Mouse (Mus musculus) layer of hippocampus, postnatal 14 days (tissue): Measurements from ENCODE around the gene Zc3h12b. TPM values are rescaled to one million over a fixed set of nuclear protein-coding genes. Genes with fewer than 3 reads are reported as not detected.
A peak's percentile ranks its signal among the peaks of the same experiment; 100 is the strongest.

Experiments used
- DNase-seq, 2 experiments: peaks; one replicate each; pipeline ENCODE4 v3.0.0; 2021 to 2022; ENCODE audit warnings: low spot score in 2 of 2, mixed read lengths in 1 of 2
- long read RNA-seq, 2 experiments: library from polyadenylated mRNA; stranded (forward); transcript quantifications; one replicate each; pipeline ENCODE4 v2.0.0; 2021
- total RNA-seq, 2 experiments: library from RNA; stranded (reverse); gene quantifications; 2 replicates each; pipeline ENCODE4 v1.2.3; 2021

The Zc3h12b gene
- total RNA-seq = 10 to 100 TPM; 25.6 to 26.7 TPM
- long read RNA-seq, experiment 1, partial matches to known transcripts = 0 of 1 reads
- long read RNA-seq, experiment 1, other reads (novel, unspliced or antisense) = 1 of 1 reads
- long read RNA-seq, experiment 2, partial matches to known transcripts = 0 of 5 reads
- long read RNA-seq, experiment 2, other reads (novel, unspliced or antisense) = 5 of 5 reads

DNA sequence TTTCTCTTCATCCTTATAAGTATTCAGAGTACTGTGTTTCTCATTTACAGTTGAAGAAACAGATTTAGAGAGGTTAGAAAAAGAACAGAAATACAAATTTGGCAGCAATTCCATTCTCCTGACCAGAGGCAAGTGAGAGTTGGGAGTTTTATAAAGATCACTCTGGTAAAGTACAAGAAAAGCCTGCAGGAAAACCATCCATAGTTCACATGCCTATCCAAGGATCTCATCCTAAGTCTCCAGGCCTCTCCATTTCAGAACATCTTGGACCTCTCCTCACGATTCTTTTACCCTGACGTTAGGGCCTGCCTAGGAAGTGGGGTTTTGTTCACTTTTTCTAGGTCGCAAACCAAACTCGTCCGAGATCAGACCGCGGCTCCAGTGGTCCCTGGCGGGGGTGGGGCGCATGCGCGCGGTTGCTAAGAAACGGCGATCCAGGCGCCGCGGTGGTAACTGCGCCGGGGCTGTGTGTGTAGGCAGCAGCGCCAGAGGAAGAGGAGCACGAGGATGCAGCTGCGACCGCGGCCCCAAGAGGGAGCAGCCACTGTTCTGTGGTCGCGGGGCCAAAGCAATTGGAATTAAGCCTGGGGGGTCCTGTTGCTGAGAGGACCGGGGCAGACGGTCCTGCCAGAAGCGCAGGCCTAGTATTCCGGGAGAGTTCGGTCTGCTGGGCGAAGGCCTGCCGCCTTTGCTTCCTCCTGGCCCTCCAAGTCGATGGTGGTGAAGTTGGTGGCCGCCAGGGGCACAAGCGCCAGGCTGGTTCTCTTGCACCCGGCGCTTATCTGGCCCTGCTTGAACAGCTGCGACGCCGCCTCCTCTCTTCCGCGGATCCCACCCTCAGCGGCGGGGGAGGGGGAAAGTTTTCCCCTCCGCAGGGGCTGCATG lies at the start of gene Zc3h12b:
Gene Zc3h12b, plus strand, starts transcription at position 452 of the 885 bp plus-strand sequence.
- peak; percentile 75 to 77 for DNase-seq

DNA sequence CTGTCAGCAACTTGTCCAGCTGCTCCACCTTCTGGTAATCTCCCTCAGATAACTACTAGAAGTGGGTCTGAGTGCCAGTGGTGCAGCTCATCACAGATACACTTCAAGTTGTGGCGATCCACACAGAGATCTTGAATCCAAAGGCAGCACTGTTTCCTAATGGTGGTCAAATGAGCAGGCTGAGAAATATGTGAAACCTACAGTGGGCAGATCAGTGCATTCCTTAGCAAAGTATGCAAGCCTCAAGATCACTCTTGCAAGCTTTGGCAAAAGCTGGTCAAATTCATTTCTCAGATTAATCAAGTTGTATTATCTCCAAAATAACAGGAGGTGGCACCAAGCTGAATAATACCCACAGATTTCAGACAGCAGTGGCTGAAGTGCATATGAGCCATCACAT lies 29.3 kb upstream of the Zc3h12b start:
- DNase-seq = no peak

DNA sequence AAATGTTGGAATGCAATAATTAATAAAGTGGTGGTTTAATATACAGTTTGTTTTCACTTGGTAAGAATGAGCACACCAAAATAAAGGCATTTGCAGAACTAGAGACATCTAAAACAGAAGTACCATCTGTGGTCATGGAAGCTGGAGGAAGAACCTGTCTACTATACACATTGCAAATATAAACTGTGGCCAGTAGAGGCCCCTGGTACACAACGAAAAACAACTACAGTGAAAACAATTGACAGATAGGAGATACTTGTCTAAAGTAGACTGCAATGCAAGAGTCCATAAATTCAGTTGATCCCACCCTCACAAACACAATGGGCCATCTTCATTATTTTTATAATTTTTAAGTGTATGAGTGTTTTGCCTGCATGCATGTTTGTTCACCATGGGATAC lies 24.4 kb upstream of the Zc3h12b start:
- peak; percentile 2 to 28 for DNase-seq

DNA sequence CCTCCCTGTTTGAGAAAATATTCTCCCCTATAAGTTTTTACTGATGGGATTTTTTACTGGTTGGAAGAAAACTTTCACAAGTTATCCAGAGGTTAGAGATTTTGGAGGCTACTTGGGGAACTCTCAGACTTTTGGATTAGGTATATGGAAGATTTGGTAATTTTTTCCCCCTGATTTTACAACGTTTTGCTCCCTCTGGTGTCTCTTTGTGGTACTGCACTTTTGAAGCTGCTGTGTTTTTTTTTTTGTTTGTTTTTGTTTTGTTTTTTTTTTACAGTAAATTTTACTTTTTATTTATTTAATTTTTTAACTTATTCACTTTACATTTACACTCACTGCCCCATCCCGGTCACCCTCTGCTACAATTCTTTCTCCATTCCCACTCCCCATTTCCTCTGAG lies 26.8 kb downstream of the Zc3h12b start:
- DNase-seq = no peak

DNA sequence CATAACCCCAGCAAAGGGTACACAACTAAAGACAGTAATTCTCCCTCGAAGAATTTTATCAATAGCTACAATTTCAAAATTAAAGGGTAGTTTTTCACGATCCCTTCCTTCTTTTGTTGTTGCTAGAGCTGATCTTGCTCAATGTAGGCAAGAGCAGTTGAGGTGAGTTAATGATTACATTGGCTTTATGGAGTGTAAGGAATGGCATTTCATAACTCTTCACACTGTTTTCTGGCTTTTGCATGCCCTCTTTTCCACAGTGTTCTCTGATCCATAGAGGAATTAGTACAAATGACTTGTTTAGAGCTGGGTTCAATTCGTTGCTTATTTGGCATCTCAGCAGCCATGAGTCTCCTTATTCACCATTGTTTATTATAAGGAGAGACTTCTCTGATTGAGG lies 84.4 kb downstream of the Zc3h12b start:
- DNase-seq = no peak

GRCm38 (mm10) chrX:95801790-95802189 lies 90.3 kb downstream of the Zc3h12b start:
- peak in 1 of 2 experiments; percentile 1 for DNase-seq

GRCm38 (mm10) chrX:95852806-95853205 lies 141.3 kb downstream of the Zc3h12b start:
- no peak for DNase-seq

- DNase-seq = no peak
These were observed 169.6 kb downstream of the Zc3h12b start for GRCm38 (mm10) chrX:95881111-95881510.

DNA sequence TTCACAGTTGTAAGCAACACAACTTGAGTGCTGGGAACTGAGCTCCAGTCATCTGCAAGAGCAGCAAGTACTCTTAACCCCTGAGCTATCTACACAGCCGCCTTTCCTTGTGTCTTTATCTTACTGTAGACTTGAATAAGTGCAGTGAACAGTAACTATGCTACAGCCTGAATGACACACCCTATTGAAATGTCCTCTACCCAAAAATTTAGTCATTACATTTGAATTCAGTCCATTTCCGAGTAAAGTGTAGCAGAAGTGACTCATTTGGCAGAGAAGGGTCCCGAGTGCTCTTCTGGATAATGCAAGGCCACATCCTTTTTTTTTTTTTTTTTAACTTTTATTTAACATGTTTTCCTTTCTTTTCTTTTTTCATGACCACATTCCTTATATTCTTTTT lies 191.2 kb downstream of the Zc3h12b start:
- DNase-seq = no peak

GRCm38 (mm10) chrX:95935481-95935880 lies 224.0 kb downstream of the Zc3h12b start:
- no peak for DNase-seq

- DNase-seq = no peak
These were observed 234.0 kb downstream of the Zc3h12b start for GRCm38 (mm10) chrX:95945496-95945895.

GRCm38 (mm10) chrX:95948135-95948534 lies 236.7 kb downstream of the Zc3h12b start:
- no peak for DNase-seq

DNA sequence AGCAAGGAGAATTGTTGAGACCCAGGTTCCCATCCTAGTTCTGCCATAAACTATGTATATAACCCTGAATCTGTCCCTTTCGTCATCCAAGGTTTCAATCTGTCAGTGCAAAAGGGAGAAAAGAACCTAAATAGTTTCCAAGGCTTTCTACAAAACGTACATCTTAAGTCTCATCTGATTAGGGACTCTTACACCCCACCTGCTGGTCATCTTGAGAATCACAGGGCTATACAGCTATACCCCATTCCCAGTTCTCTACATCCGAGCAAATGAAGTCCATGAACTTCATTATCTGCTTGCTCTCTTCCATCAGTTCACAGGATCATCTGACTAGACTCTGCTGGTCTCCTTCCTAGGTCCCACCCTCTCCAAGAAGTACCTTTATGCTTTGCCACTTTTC lies 239.3 kb downstream of the Zc3h12b start:
- DNase-seq = peak; percentile 13 to 34

- DNase-seq = peak; percentile 86 to 95
These were observed 245.2 kb downstream of the Zc3h12b start, which contains the start of gene Las1l for GRCm38 (mm10) chrX:95956497-95957293. TSS of gene Las1l (minus strand) at chrX:95956962.

- DNase-seq = peak in 1 of 2 experiments; percentile 5
These were observed 246.0 kb downstream of the Zc3h12b start for GRCm38 (mm10) chrX:95957461-95957860.

DNA sequence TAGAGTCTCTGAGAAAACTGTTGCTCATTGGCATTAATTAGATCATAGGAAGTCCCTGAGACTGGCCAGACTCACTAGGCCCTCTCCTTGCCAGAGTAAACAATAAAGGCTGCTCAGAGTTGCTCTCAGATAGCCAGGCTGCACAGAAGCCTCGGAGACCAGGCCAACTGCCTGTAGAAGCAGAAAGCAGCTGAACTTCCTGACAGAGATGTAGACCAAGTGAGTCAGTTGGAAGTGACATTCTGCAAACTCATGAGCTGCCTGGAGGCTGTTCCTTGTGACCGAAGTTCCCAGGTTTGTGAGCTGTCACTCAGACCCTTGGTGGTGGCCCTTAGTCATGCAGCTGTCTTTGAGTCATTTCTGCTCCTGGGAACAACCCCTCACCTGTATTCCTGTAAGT lies 251.9 kb downstream of the Zc3h12b start:
- DNase-seq = no peak

GRCm38 (mm10) chrX:95965036-95965435 lies 253.6 kb downstream of the Zc3h12b start:
- DNase-seq = no peak

DNA sequence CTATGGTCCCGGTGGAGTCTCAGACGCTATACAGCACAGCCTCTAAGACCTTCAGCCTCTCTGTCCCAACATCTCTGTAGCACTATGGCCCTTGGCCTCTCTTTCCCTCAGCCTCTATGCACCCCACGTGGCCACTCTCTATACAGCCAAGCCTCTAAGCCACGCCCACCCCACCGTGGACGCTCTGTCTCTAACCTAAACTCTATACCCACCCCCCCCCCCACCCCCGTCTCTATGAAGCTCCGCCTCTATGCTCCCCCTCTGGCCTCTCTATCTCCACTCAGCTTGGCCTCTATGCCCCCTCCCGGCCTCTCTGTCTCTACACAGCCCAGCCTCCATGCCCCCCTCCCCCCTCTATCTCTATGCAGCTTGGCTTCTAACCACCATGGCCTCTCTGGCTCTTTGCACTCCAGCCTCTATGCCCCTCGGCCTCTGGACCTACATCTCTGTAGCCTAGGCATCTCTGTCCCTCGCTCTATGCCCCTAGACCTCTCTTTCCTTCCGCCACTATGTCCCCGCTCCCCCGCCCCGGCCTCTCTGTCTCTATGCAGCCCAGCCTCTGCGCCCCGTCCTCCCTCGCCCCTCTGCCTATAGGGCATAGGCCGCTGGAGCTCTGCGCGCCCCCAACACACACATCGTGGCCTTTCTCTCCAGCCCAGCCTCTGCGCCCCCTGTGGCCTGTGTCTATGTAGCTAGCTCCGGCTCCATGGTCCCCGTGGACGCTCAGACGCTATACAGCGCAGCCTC lies 256.5 kb downstream of the Zc3h12b start:
- DNase-seq = no peak

DNA sequence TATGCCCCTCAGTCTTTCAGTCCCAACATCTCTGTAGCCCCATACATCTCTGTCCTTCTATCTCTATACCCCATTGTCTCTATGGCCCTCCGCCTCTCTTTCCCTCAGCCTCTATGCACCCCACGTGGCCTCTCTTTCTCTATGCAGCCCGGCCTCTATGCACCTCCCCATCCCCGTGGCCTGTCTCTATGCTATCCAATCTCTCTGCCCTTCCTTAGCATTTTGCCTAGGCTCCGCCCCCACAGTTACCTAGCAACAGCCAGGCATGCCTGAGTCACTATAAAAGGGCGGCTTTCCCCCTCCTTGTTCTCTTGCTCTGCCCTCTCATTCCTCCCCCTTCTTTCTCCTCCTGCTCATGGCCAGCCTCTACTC lies 257.1 kb downstream of the Zc3h12b start:
- peak; percentile 37 to 68 for DNase-seq

GRCm38 (mm10) chrX:95969116-95969515 lies 257.6 kb downstream of the Zc3h12b start:
- no peak for DNase-seq

- DNase-seq = no peak
These were observed 258.5 kb downstream of the Zc3h12b start for GRCm38 (mm10) chrX:95969936-95970335.
